Mouse (Mus musculus): ENCODE data around the gene Slc35f4. TPM values are rescaled to one million over a fixed set of nuclear protein-coding genes. Genes with fewer than 3 reads are reported as not detected.

Slc35f4 gene
- polyA plus RNA-seq, 1 experiment from 2014 or later, result not detected

- ATAC-seq (ENCODE audit: insufficient read depth) (no peak), DNase-seq (no peak)
- Histone ChIP-seq H3K9ac (no peak overlapping the region), H3K4me2 (no peak overlapping the region), H3K36me3 (ENCODE audit: insufficient read depth) (no peaks in the 10 kb centered on the region), H3K4me1 (ENCODE audit: insufficient read depth) (no peaks in the 10 kb centered on the region; the same call in none of the 2 replicates), H3K9me3 (ENCODE audit: low read depth, low read length) (no peaks in the 10 kb centered on the region), H3K4me3 (ENCODE audit: low read depth, low read length) (no peak overlapping the region), H3K27me3 (ENCODE audit: insufficient read depth, low read length) (no peaks in the 10 kb centered on the region), H3K27ac (ENCODE audit: low read depth) (no peak overlapping the region)
- WGBS, result 81% methylated on average over 2 of the region's 2 CpGs
- no peak for TF ChIP-seq CTCF (IDR thresholded peaks at IDR 0.05; ENCODE audit: low read depth)
Measured at GRCm38 (mm10) chr14:49302271-49302857, 223.5 kb downstream of the Slc35f4 start.

DNA sequence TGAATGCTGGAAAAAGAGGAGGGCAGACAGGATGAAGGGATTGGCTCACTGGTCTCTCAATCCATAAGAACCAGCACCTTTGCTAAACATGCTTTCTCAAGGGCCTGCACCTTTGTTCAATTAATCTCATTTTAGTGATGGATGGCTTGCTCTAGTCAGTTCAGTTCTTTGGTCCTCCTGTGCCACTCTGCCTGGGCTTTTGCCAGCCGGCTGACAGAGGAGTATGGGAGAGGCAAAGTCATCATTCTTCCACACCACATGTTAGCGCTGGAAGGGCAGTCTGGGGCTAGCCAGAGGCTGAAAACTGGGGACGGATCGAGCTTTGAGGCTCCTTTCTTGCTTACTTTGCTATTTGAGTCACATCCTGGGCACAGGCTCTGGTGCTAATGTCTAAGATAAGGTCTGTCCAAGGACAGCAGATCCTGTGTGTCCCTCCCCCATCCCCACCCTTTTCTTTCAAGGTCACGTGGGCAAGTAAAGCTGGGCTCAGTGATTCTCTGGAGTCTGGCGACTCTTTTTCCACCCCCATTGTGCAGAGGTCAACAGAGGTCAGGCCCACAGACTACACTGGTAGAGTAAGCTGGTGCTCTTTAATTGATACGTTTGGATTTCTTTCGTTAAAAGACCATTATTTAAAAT is 224.7 kb downstream of the Slc35f4 start:
- DNase-seq, result no peak
- no peaks in the 10 kb centered on the region for H3K27me3 ChIP-seq (ENCODE audit: insufficient read depth, low read length)
- H3K4me3 ChIP-seq (ENCODE audit: low read depth, low read length), result no peak overlapping the region
- H3K4me1 ChIP-seq (ENCODE audit: insufficient read depth), result no peaks in the 10 kb centered on the region; the same call in none of the 2 replicates
- H3K27ac ChIP-seq (ENCODE audit: low read depth), result no peak overlapping the region
- no peaks in the 10 kb centered on the region for H3K36me3 ChIP-seq (ENCODE audit: insufficient read depth)
- no peaks in the 10 kb centered on the region for H3K9me3 ChIP-seq (ENCODE audit: low read depth, low read length)
- no peak for ATAC-seq (ENCODE audit: insufficient read depth)
- TF ChIP-seq CTCF (IDR thresholded peaks at IDR 0.05; ENCODE audit: low read depth), result no peak
- no peak overlapping the region for H3K4me2 ChIP-seq
- H3K9ac ChIP-seq, result no peak overlapping the region
- WGBS, result 40% methylated on average over 8 of the region's 8 CpGs

GRCm38 (mm10) chr14:49300326-49300725 is 225.5 kb downstream of the Slc35f4 start:
- H3K4me3 ChIP-seq (ENCODE audit: low read depth, low read length), result no peak overlapping the region
- H3K27ac ChIP-seq (ENCODE audit: low read depth), result no peak overlapping the region
- H3K9me3 ChIP-seq (ENCODE audit: low read depth, low read length), result no peaks in the 10 kb centered on the region
- no peak for TF ChIP-seq CTCF (IDR thresholded peaks at IDR 0.05; ENCODE audit: low read depth)
- 49% methylated on average over 8 of the region's 8 CpGs for WGBS
- no peaks in the 10 kb centered on the region; the same call in none of the 2 replicates for H3K4me1 ChIP-seq (ENCODE audit: insufficient read depth)
- no peak for ATAC-seq (ENCODE audit: insufficient read depth)
- no peak overlapping the region for H3K9ac ChIP-seq
- H3K36me3 ChIP-seq (ENCODE audit: insufficient read depth), result no peaks in the 10 kb centered on the region
- no peak overlapping the region for H3K4me2 ChIP-seq
- DNase-seq, result no peak
- H3K27me3 ChIP-seq (ENCODE audit: insufficient read depth, low read length), result no peaks in the 10 kb centered on the region

DNA sequence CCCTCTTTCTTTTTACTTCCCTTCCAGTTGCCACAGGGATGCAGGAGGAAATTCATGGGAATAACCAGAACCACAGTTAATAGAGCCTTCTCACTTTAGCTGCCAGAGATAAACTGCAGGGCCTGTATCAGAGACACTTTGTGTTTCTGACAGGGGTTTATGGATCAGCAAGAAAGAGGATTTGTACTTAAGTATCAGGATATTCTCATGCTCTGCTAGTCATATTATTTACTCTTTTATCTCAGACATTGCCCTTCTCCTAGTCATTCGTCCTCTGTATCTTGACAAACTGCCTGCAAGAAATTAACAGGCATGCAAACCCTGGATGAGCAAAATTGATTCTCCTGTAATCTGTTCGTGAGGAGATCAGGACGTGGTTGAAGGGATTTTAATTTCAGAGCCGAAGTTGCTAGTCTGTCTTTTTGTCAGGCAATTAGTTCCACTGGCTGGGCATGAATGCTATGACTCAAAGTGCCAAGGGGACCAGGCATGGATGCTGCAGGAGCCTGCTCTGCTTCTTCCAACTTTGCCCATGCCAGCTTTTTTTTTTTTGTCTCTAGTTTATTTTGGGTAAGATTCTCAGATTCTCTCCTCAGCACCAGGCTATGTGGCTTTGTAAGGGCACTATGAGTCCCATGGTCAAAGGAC is 231.9 kb downstream of the Slc35f4 start:
- ATAC-seq (ENCODE audit: insufficient read depth) (no peak), DNase-seq (no peak)
- H3K27ac ChIP-seq (ENCODE audit: low read depth), result no peak overlapping the region
- no peaks in the 10 kb centered on the region for H3K36me3 ChIP-seq (ENCODE audit: insufficient read depth)
- no peak overlapping the region for H3K4me2 ChIP-seq
- no peaks in the 10 kb centered on the region for H3K9me3 ChIP-seq (ENCODE audit: low read depth, low read length)
- TF ChIP-seq CTCF (IDR thresholded peaks at IDR 0.05; ENCODE audit: low read depth), result no peak
- H3K27me3 ChIP-seq (ENCODE audit: insufficient read depth, low read length), result no peaks in the 10 kb centered on the region
- 39% methylated on average over 4 of the region's 4 CpGs for WGBS
- no peak overlapping the region for H3K4me3 ChIP-seq (ENCODE audit: low read depth, low read length)
- H3K9ac ChIP-seq, result no peak overlapping the region
- no peaks in the 10 kb centered on the region for H3K4me1 ChIP-seq (ENCODE audit: insufficient read depth)

- H3K27me3 ChIP-seq (ENCODE audit: insufficient read depth, low read length), result no peaks in the 10 kb centered on the region
- H3K4me2 ChIP-seq, result no peak overlapping the region
- no peak overlapping the region for H3K27ac ChIP-seq (ENCODE audit: low read depth)
- H3K4me3 ChIP-seq (ENCODE audit: low read depth, low read length), result no peak overlapping the region
- ATAC-seq (ENCODE audit: insufficient read depth) (no peak), DNase-seq (no peak)
- H3K4me1 ChIP-seq (ENCODE audit: insufficient read depth), result no peaks in the 10 kb centered on the region
- no peaks in the 10 kb centered on the region for H3K9me3 ChIP-seq (ENCODE audit: low read depth, low read length)
- H3K36me3 ChIP-seq (ENCODE audit: insufficient read depth), result no peaks in the 10 kb centered on the region
- no peak overlapping the region for H3K9ac ChIP-seq
- TF ChIP-seq CTCF (IDR thresholded peaks at IDR 0.05; ENCODE audit: low read depth), result no peak
- WGBS, result 61% methylated on average over 3 of the region's 3 CpGs
Measured at GRCm38 (mm10) chr14:49290029-49290745, 235.7 kb downstream of the Slc35f4 start.

- H3K36me3 ChIP-seq (ENCODE audit: insufficient read depth), result no peaks in the 10 kb centered on the region
- H3K27ac ChIP-seq (ENCODE audit: low read depth), result no peak overlapping the region
- H3K27me3 ChIP-seq (ENCODE audit: insufficient read depth, low read length), result no peaks in the 10 kb centered on the region
- no peak overlapping the region for H3K9ac ChIP-seq
- ATAC-seq (ENCODE audit: insufficient read depth) (no peak), DNase-seq (no peak)
- H3K9me3 ChIP-seq (ENCODE audit: low read depth, low read length), result no peaks in the 10 kb centered on the region
- no peak overlapping the region for H3K4me3 ChIP-seq (ENCODE audit: low read depth, low read length)
- no peak overlapping the region for H3K4me2 ChIP-seq
- 81% methylated on average over 7 of the region's 7 CpGs for WGBS
- no peak for TF ChIP-seq CTCF (IDR thresholded peaks at IDR 0.05; ENCODE audit: low read depth)
- H3K4me1 ChIP-seq (ENCODE audit: insufficient read depth), result no peaks in the 10 kb centered on the region
Measured at GRCm38 (mm10) chr14:49283784-49284655, 241.8 kb downstream of the Slc35f4 start.
